Mouse (Mus musculus) cerebral cortex, adult 2 months (tissue): Measurements from ENCODE around the gene Faim2.

Experiments used
- WGBS: fragments of 180-500 bp; shearing (Covaris S2); methylation state at CpG from one replicate; pipeline ENCODE4 v1.1.7; 2018; 5-methylcytosine and 5-hydroxymethylcytosine counted together

Faim2 gene

DNA sequence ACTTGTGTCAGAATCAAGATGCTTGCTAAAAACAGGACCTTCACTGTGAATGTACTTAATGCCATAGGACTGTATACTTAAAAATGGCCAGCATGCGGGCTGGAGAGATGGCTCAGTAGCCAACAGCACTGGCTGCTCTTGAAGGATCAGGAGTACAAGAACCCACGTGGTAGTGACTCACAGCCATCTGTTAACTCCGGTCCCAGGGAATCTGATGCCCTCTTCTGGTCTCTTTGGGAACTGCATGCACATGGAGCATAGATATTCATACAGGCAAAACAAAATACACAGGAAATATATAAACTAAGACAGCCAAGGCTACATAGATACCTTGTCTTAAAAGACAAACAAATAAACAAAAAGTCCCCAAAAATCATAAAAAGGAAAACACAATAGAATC lies 58.9 kb downstream of the Faim2 start:
- WGBS = 15% methylated on average over 3 of the region's 3 CpGs

DNA sequence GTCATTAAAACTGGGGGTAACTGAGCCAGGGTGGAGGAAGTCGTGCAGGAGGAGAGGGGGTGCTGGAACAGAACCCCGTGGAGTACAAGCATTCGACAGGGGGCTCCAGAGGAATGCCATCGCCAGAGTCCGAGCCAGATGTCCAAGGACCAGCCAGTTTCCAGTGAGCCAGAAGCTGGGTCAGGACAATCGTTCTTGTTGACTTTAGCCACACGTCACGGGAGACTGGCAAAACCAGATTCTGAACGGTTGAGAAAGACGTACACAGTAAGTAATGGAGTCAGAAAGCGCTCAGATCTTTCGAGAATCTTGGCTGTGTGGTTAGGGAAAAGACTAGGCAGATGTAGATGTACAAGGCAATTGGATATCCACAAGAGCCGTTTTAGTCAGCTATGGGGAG lies 64.8 kb downstream of the Faim2 start:
- 49% methylated on average over 13 of the region's 13 CpGs for WGBS

DNA sequence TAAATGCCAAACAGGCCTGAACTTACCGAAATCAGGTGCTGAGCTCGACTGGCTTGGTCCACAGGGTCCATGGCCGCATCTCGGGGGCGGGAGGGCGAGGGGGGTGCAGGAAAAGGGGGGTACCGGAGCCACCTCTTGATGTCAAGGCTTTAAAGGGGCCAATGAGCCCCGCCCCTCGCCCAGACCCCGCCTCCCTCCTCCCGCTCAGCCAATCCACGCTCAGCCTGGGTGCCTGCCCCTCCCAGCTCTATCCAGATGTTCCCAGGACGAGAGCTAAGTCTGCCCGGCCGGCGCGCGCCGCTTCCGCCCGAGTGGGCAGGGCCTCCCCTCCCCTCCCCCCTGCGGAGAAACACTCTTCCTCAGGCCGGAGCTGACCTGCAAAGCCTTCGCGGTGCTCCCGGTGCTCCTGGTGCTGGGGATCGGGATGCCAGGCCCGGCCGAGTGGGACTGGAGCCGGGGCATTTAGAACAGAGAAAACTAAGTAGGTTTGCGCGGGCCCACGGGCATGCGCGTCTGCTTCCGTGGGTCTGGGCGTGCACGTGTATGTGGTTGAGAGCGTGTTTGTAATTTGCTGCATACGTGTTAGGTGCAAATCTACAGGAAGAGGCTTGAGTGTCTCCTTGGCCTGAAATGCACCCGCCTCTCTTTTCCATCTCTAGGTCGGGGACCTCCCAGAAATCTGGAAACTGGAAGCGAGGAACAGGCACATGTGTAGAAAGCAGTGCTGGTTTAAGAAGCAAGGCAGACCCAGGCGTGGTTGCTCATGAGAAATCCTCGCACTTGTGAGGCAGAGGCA lies 70.2 kb downstream of the Faim2 start, which contains the start of gene Nckap5l:
Nckap5l (minus strand) TSS at position 143 of the 796 bp plus-strand sequence.
- WGBS = under 1% methylated on average over 45 of the region's 45 CpGs

DNA sequence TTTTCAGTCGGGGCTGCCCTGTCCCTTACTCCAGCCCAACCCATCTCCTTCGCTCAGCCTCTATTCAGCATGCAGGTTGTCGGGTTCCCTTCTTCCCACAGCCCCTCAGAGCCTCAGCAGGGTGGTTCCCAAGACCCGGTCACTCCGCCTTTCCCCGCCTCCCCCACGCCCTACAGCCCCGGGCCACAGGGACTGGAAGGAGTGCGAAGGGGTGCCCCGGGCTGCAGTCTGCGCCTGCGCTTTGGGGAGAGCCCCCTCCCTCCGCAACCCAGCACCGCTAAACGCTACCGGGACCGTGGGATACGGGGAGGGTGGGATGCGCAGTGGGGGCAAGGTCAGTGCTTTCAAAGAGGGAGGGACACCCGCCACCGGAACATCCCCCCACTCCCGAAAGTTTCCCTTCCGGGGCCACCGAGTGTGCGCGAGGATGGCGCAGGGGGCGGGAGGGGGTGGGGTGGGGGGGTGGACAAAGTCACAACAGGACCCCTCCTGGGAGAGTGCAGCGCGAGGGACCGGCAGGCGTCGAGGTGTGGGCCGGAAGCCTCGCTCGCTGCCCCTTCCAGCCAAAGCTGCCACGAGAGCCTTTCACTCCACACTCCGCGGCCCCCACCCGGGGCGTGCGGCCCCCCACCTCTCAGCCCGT lies 70.9 kb downstream of the Faim2 start:
- 1% methylated on average over 42 of the region's 43 CpGs for WGBS

DNA sequence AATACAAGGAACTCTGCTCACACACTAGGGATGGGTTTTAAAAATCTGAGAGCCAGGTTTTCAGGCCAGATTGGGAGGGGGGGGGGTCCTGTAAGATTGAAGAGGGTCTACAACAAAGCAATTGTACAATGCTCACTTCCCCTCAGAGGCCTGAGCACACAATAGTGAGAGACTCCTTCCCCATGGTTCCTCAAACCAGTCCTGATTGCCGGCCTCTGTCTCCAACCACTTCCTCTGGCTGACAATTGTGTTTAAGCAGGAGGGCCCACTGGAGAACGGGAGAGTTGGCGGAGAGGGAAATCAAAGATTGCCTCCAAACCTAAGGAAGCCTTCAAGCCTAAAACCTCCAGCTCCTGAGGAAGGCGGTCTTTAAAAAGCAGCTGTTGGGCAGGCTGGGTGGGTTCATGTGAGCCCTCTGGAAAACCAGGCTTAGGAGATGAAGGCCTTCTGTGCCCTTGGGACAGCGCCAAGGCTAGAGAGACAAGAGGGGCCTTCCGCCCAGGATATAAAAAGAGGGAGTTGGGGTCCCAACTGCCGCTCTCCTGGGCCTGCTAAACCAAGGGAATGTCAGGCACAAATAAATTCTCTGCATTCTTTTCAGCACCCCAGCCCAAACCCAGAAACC lies 71.5 kb downstream of the Faim2 start:
- WGBS = 15% methylated on average over 7 of the region's 7 CpGs

DNA sequence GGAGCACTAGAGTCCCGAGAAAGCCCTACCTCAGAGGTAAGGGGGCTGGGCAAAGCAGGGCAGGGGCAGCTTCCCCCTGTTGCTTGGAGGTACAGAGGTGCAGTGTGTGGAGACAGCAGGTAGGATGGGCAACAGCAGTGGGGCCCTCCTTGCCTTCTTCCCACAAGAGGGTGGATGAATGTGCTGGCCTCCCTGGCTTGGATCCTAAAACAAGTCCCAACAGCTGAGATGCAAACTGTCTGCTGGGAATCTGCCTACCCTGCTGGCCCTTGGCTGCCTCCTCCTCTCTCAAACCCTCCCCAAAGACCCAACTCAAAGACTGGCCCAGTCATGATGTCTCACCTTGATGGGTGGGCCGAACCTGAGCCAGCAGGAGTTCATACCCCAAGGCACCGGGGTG lies 72.5 kb downstream of the Faim2 start:
- WGBS = 68% methylated on average over 3 of the region's 3 CpGs

DNA sequence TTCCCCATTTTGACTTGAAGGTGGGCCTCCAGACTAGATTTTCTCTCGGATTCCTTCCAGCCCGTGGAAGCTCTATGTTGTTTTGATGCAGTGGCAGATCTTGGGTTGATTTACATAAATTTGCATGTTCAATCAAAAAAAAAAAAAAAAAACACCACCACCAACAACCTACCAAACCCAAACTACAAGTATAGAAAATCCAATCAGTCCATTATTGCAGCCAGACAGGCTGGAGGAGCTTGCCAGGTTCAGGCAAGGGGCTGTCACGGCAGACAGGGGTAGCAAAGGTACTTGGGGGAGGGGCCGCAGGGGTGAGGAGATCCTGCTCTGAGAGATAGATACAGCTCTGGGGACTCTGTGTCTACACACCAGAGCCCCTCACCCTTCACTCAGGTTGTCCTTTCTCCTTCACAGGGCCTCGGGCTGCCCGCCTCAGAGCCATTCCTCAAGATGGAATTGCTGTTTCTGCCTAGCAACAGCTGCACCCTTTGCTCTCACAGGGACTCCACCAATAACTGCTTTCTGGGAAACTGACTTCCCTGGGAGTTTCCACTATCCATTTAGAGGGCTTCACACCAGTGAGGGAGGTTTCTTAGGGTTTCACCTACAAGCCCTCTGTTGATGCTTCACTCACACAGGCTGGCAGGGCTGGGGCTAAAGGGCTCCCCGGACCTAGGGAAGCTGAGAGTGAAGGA lies 73.2 kb downstream of the Faim2 start:
- WGBS = 62% methylated on average over 7 of the region's 7 CpGs

DNA sequence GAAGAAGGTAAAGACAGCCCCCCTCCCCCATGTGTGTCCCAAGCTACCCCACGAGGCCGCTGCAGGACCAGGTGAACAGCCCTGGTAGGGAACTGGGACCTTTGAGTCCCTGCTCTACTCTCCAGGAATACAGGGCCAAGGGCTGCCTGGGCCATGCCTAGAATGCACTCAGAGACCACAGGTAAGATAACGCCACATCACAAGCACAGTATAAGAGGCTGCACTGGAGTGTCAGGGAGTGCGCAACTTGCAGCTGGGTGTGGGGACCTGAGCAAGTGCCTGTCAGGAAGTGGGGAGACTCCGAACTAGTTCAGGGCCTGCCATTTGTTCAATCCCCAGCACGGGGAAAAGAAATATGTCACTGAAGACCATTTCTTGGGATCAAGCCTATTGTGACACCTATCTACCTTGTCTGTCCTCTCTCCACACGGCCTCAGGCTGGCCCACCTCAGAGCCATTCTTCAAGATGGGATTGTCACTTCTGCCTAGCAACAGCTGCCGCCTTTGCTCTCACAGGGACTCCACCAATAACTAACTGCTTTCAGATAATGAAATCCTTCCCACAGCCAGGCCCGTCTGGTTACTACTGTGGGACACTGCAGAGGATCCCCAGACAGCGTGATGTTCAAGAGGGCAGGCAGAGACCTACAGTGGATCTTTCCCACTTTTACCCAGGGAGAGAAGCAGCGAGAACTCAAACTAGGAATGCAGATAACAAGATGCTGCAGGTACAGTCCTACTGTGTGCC lies 74.6 kb downstream of the Faim2 start:
- 81% methylated on average over 11 of the region's 11 CpGs for WGBS

DNA sequence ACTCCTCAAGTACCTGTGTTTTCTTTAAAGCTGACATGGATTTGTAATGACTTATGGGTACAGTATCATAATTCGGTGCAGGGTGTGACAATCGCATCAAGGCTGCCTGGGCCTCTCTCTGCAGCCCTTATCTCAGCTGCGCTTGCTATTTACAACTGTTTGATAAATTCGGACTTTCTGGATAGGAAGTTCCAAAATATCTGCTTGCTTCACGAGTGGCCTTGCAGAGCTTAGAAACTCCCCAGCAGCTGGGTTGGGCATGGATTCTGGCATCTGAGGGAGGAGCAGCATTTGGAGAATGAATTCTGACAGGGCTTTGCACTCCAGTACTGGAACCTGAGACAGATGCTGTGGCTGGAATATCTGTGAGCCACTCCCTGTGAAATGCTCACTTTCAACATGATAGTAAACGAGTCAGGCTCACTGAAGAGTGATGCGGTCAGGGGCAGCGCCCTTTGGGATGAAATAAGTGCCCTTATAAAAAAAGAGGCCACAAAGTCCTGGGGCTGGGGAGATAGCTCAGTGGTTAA lies 78.1 kb downstream of the Faim2 start:
- 41% methylated on average over 8 of the region's 8 CpGs for WGBS

DNA sequence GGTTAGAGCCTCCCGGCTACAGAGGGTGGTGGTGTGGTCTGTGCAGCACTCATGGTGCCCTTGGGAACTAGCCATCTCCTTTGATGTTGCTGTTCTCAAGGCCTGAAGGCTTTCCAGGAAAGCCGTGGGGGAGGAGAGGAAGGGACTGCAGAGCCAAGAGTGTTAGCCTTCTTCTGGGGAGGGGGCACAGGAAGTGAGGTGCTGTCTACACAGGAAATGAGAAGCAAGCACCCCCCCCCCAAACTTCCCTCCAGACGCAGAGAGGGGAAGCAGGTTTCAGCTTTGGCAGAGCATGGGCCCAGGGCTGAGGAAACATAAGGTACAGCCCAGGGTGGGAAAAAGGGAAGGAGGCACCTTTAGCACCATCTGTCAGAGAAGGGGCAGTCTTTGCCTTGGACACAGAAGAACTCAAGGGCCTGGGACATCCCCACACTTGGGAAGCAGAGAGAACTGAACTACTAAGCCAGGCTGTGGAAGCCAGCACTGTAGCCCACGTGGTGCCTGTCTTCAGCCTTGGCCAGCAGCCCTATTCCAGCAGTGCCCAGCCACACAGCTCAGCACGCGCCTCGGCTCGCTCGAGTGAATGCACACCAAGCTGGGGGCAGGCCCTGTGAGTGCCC lies 78.7 kb downstream of the Faim2 start:
- WGBS = 11% methylated on average over 9 of the region's 9 CpGs
